Mouse (Mus musculus) layer of hippocampus, postnatal 25 days (tissue): ENCODE measurements at regions not wholly inside any gene's neighbourhood (a gene's known extent, or its start where the extent isn't known, plus 50 kb on each side); places are given as distances from the start of the nearest gene placed in this dataset.

Experiments
- DNase-seq, 2 experiments: peaks; one replicate each; pipeline ENCODE4 v3.0.0; 2022; ENCODE audit warnings: mixed read lengths in 2 of 2, low spot score in 1 of 2; ENCODE audit errors: extremely low spot score in 1 of 2

- no peak for DNase-seq
Measured at GRCm38 (mm10) chr2:43005686-43006085, 352.3 kb upstream of the Lrp1b start.

- no peak for DNase-seq
Measured at GRCm38 (mm10) chr2:42991046-42991445, 337.6 kb upstream of the Lrp1b start.

GRCm38 (mm10) chr2:42968741-42969140, 315.3 kb upstream of the Lrp1b start:
- DNase-seq, result peak in 1 of 2 experiments; percentile 16
